Mouse (Mus musculus) testis, adult 2 months (tissue): ENCODE measurements around the gene Xpc.

Source experiments
- CTCF ChIP-seq: fragments of 200-500 bp; IDR thresholded peaks from 2 replicates; pipeline ENCODE4 v1.5.1; 2012; ENCODE audit warnings: low read depth, mild to moderate bottlenecking, inconsistent platforms, low read length, moderate library complexity; ENCODE audit not compliant: control insufficient read depth, insufficient read depth, insufficient replicate concordance
- POLR2A ChIP-seq: fragments of 200-500 bp; IDR thresholded peaks from 2 replicates; pipeline ENCODE4 v1.6.1; 2012; ENCODE audit warnings: low read depth, mild to moderate bottlenecking, inconsistent platforms, low read length, moderate library complexity; ENCODE audit not compliant: control insufficient read depth

- TF ChIP-seq CTCF (no peak), POLR2A (peak; percentile 99)
Observed at GRCm38 (mm10) chr6:91440474-91441144, 75.1 kb downstream of the Xpc start.
